Mouse (Mus musculus) neural tube, embryonic 13.5 days (tissue): ENCODE measurements around the gene Prkaa2. TPM values are rescaled to one million over a fixed set of nuclear protein-coding genes. Genes with fewer than 3 reads are reported as not detected.
A peak's percentile ranks its signal among the peaks of the same experiment; 100 is the strongest.

Experiments
- ATAC-seq: fragments of 200-750 bp; cut with Nextera tagmentation; 2 replicates; pipeline ENCODE4 v1.8.0; 2017; ENCODE audit warnings: low read depth, mild to moderate bottlenecking, moderate TSS enrichment, moderate library complexity
- H3K27ac ChIP-seq: fragments of 300-500 bp; sonication (generic); replicated peaks from 2 replicates; pipeline ENCODE4 v1.5.1; 2015; ENCODE audit warnings: moderate library complexity, mild to moderate bottlenecking, inconsistent platforms
- H3K27me3 ChIP-seq: fragments of 300-500 bp; sonication (generic); 2 replicates; pipeline ENCODE4 v1.6.1; 2015; ENCODE audit warnings: mild to moderate bottlenecking, inconsistent platforms
- H3K36me3 ChIP-seq: fragments of 300-500 bp; sonication (generic); 2 replicates; pipeline ENCODE4 v1.6.1; 2015; ENCODE audit warnings: mild to moderate bottlenecking, inconsistent platforms
- H3K4me1 ChIP-seq: fragments of 300-500 bp; sonication (generic); replicated peaks from 2 replicates; pipeline ENCODE4 v1.6.1; 2015; ENCODE audit warnings: inconsistent platforms
- H3K4me2 ChIP-seq: fragments of 300-500 bp; sonication (generic); 2 replicates; pipeline ENCODE4 v1.6.1; 2015; ENCODE audit warnings: inconsistent platforms, mild to moderate bottlenecking, moderate library complexity
- H3K4me3 ChIP-seq: fragments of 300-500 bp; sonication (generic); 2 replicates; pipeline ENCODE4 v1.5.1; 2015; ENCODE audit warnings: mild to moderate bottlenecking, inconsistent platforms
- H3K9ac ChIP-seq: fragments of 300-500 bp; sonication (generic); 2 replicates; pipeline ENCODE4 v1.6.1; 2015; ENCODE audit warnings: moderate library complexity, mild to moderate bottlenecking, inconsistent platforms
- H3K9me3 ChIP-seq: fragments of 300-500 bp; sonication (generic); 2 replicates; pipeline ENCODE4 v1.6.1; 2016; ENCODE audit warnings: inconsistent platforms
- WGBS: fragments of 180-500 bp; shearing (Covaris S2); methylation state at CpG from one replicate; pipeline ENCODE4 v1.1.7; 2015; 5-methylcytosine and 5-hydroxymethylcytosine counted together
- polyA plus RNA-seq: library from polyadenylated mRNA; unstranded; fragments of >200 nt; fragmentation: Nextera tagmentation; extraction: Ambion mirVana; gene quantifications from 2 replicates; pipeline ENCODE4 v1.2.1, GENCODE M21; 2015

The Prkaa2 gene
- polyA plus RNA-seq, 1 experiment from 2014 or later, result 9.4 TPM

DNA sequence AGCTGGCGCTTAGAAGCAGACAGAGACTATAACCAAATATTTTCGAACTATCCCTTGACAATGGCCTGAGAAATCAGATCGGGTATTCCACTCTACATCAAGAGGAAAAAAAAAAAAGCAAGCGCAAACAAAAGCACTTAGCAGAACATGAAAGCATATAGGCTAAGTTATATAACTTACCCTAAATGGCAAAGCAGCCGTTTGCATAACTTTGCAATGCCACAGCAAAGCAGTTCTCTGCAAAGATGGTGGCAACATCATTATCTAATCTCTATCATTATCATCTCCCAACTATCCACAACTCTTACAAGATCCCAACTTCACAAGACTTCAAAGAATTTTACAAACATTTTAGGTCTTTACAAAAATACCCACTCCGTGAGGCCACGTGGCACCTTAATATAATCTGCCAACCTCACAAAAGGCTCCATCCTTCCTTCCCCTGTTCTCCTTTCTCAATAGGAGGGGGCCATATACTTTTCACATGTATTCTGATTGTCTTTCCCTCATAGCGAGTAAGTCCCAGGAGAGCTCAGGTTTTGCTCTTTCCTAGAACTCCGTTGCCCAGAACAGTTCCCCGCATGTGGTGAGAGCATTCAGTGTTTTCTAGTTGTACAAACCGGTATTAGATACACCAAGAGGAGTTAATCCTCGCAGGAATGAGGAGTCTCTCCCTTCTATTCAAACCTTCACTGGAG, 1.6 kb downstream of the Prkaa2 start:
- H3K9ac ChIP-seq, result no peak overlapping the region
- peaks cover 30% of the 10 kb centered on the region for H3K4me1 ChIP-seq
- no peaks in the 10 kb centered on the region for H3K27me3 ChIP-seq
- H3K27ac ChIP-seq, result no peak overlapping the region
- peak overlapping the region; percentile 78; the same call in 1 of the 2 replicates for H3K4me3 ChIP-seq
- no peak for ATAC-seq
- no peaks in the 10 kb centered on the region for H3K36me3 ChIP-seq
- peak overlapping the region; percentile 83 for H3K4me2 ChIP-seq
- 62% methylated on average over 12 of the region's 12 CpGs for WGBS
- H3K9me3 ChIP-seq, result no peaks in the 10 kb centered on the region

DNA sequence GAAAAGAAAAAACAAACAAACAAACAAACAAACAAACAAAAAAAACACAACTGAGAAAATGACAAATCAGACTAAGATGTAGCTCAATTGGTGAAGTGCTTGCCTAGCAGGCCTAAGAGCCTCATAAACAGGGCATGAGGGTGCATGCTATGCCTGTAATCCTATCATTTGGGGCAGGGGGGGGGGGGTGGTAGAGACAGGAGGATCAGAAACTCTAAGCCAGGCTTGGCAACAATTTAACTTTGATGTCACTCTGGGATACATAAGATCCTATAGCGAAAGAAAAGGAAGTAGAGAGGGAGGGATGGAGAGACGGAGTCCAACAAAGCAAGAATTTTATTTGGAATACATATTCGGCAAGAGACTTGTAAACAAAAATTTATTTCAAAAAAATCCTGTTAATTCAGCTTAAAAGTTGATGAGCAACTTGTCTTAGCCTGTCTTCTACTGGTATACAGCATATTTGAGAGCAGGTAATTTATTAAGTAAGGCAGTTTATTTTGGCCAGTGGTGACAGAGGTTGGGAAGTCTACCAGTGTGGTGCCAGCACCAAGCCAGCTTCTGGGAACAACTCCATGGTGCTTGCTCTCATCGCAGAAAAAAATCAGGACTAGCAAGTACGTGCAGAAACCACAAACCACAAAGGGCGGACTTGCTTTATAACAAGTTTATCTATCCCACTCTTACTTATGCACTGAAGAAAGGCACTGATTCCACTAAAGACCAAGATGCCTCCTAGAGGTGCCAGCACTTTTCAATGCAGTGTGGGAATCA, 5.4 kb downstream of the Prkaa2 start:
- Histone ChIP-seq H3K27ac (no peak overlapping the region), H3K4me3 (no peak overlapping the region), H3K9me3 (no peaks in the 10 kb centered on the region), H3K4me1 (peaks cover 28% of the 10 kb centered on the region), H3K27me3 (no peaks in the 10 kb centered on the region), H3K4me2 (no peak overlapping the region), H3K9ac (no peak overlapping the region), H3K36me3 (no peaks in the 10 kb centered on the region)
- no peak for ATAC-seq
- 91% methylated on average over 6 of the region's 6 CpGs for WGBS

DNA sequence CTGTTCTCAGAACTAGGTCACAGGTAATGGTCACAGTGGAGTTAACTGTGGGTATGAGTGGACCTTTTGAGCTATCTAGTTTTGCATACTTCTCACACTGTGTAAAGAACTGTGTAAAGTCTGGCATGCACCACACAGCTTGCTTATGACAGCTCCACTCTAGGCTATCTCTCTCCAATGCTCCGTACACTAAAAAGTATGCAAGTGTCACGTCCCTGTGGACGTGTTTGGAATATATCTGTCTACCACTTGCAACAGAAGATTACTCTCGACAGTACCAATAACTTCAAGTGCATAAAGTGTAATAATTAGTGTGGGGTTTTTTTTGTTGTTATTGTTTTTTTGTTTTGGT, 8.4 kb downstream of the Prkaa2 start:
- Histone ChIP-seq H3K9ac (no peak overlapping the region), H3K27ac (no peak overlapping the region), H3K36me3 (no peaks in the 10 kb centered on the region), H3K4me2 (no peak overlapping the region), H3K4me3 (no peak overlapping the region), H3K4me1 (peaks cover 9% of the 10 kb centered on the region; the same call in 1 of the 2 replicates), H3K9me3 (no peaks in the 10 kb centered on the region), H3K27me3 (no peaks in the 10 kb centered on the region)
- no peak for ATAC-seq
- WGBS, result 89% methylated on average over 4 of the region's 4 CpGs

DNA sequence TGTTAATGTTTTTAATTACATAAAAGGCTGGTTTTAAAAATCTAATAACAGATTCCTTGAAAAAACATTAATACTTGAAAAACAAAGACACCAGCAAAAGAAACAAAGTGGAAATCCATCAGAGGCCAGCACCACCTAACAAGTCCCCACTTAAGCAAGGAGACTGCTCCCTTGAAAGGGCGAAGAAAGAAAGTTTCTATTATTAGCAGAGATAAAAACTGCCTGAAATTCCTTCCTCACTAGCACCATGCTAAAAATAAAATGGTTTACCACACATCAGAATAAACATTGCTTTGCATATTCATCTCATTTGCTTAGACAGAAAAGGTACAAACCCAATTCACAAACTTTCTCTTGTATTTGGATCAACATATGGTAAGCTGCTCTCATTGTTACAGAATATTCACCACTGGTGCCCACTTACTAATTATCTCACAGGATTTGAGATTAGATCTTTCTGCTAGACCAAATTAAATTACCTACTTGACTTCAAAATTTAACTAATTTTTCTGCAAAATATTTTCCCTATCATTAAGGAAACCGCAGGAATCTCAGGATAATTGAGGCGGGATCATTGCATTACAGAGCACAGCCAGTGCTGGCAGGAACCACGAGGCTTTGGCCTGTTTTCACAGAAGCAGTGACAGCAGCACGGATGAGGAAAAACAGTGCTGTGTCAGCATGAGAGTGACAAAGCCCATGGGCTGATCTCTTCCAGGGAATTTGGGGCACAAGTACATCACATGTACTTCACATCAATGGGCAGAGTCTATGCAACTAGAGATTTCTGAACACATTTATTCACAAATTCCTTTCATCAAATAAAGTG, 9.0 kb downstream of the Prkaa2 start:
- H3K27ac ChIP-seq, result no peak overlapping the region
- no peak overlapping the region for H3K9ac ChIP-seq
- WGBS, result 61% methylated on average over 5 of the region's 5 CpGs
- no peak overlapping the region for H3K4me3 ChIP-seq
- H3K4me2 ChIP-seq, result no peak overlapping the region
- no peaks in the 10 kb centered on the region for H3K9me3 ChIP-seq
- peaks cover 9% of the 10 kb centered on the region; the same call in 1 of the 2 replicates for H3K4me1 ChIP-seq
- no peaks in the 10 kb centered on the region for H3K27me3 ChIP-seq
- no peak for ATAC-seq
- H3K36me3 ChIP-seq, result no peaks in the 10 kb centered on the region

DNA sequence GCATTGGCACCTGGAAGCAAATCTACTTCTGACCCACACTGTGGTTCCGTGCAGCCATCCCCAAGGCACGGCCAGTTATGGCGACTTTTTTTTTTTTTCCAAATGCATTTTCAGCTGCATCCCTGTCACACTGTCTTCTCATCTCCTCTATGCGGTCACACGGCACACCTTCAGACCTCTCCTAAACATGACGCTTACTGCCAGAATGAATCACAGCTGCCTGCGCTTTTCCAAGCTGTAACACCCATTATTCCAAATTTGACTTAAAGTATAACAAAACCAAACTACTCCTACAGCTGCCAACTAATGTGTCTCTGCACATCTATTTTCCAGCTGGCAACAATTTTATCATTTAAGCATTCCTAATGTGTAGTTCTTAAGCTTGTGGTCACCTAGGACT, 11.0 kb downstream of the Prkaa2 start:
- H3K36me3 ChIP-seq, result no peaks in the 10 kb centered on the region
- H3K4me3 ChIP-seq, result no peak overlapping the region
- no peak overlapping the region for H3K9ac ChIP-seq
- no peak overlapping the region for H3K27ac ChIP-seq
- whole genome bisulfite sequencing, result 90% methylated on average over 7 of the region's 7 CpGs
- H3K9me3 ChIP-seq, result no peaks in the 10 kb centered on the region
- H3K4me2 ChIP-seq, result no peak overlapping the region
- no peak for ATAC-seq
- H3K4me1 ChIP-seq, result peaks cover 5% of the 10 kb centered on the region
- H3K27me3 ChIP-seq, result no peaks in the 10 kb centered on the region

DNA sequence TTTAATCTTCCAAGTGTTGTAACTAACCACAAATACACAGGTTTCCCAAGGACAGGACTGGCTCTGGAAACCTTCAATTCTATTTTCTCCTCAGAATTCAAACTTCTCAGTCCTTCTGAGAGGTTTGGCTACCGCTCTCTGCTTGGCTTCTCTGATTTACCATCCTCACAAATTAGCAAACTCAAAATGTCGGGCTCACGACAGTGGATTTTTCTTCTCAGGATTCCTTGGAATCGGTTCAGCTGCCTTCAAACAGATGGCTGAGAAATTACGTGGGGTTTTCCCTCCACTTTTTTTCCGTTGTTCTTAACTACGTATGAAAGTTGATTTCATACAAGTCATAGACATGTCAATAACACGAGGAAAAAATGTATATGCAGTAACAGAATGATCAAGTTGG, 11.5 kb downstream of the Prkaa2 start:
- no peaks in the 10 kb centered on the region for H3K9me3 ChIP-seq
- ATAC-seq, result no peak
- H3K9ac ChIP-seq, result no peak overlapping the region
- peaks cover 5% of the 10 kb centered on the region for H3K4me1 ChIP-seq
- 89% methylated on average over 8 of the region's 8 CpGs for WGBS
- H3K4me3 ChIP-seq, result no peak overlapping the region
- H3K36me3 ChIP-seq, result no peaks in the 10 kb centered on the region
- no peak overlapping the region for H3K27ac ChIP-seq
- H3K27me3 ChIP-seq, result no peaks in the 10 kb centered on the region
- no peak overlapping the region for H3K4me2 ChIP-seq

DNA sequence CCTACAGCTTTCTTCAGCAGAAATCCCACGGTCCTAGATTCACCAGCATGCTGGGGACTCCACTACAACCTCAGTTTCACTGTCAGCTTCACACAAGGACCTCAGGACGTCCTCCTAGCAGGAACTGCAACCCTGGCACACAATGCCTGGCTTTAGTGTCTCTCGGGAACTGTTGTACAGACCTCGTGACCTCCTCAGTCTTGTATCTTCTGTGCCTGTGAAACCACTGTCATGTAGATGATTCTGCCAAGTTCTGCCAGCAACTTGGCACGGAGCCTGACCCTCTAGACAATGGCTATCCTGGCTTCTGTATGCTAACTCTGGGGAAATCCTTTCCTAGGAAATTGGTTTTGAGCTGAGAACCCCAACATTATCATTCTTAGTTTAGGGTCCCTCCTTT, 14.4 kb downstream of the Prkaa2 start:
- Histone ChIP-seq H3K27ac (no peak overlapping the region), H3K4me3 (no peak overlapping the region), H3K27me3 (no peaks in the 10 kb centered on the region), H3K9ac (no peak overlapping the region), H3K9me3 (no peaks in the 10 kb centered on the region), H3K36me3 (no peaks in the 10 kb centered on the region), H3K4me1 (no peaks in the 10 kb centered on the region; the same call in 1 of the 2 replicates), H3K4me2 (no peak overlapping the region)
- WGBS, result 69% methylated on average over 5 of the region's 5 CpGs
- ATAC-seq, result no peak

DNA sequence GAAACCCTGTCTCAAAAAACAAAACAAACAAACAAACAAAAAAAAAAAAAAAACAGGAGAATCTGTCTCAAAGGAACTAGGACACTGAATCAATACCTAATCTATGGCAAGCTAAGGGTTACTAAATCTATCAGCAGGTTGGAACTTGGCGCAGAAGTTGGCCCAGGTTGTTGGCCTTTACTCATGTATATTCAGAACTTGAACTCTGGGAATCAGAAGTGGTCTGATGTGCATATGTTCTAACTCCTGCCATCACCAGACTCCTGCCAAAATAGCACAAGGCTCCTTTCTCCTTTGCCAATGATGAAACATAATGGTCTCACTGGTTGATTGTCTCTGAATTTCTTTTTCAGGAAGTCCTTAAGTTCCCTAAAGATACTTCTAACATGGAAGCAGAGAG, 15.7 kb downstream of the Prkaa2 start:
- H3K4me3 ChIP-seq, result no peak overlapping the region
- H3K9me3 ChIP-seq, result no peaks in the 10 kb centered on the region
- WGBS, result 94% methylated on average over 1 of the region's 1 CpGs
- H3K36me3 ChIP-seq, result no peaks in the 10 kb centered on the region
- no peaks in the 10 kb centered on the region for H3K27me3 ChIP-seq
- H3K27ac ChIP-seq, result no peak overlapping the region
- no peak for ATAC-seq
- no peaks in the 10 kb centered on the region; the same call in 1 of the 2 replicates for H3K4me1 ChIP-seq
- no peak overlapping the region for H3K4me2 ChIP-seq
- H3K9ac ChIP-seq, result no peak overlapping the region

DNA sequence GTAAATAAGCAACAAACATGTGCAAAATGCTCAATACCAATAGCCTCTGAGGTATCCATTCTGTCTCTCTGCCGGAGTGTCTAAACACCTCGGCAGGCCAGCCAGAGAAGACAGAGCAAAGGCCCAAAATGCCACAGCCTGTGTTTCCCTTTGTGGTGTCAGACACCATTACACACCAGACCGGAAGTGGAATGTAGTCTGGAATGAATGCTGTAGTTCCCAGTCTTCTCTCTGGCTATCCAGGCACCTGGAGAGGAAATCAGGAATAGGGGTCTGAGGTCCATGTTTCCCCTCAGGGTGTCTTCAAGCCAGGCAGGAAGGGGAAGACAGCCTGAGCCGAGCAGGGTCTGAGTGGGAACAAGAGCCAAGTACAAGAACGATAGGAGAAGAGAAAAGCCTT, 19.3 kb downstream of the Prkaa2 start:
- no peaks in the 10 kb centered on the region for H3K9me3 ChIP-seq
- 86% methylated on average over 5 of the region's 5 CpGs for WGBS
- ATAC-seq, result no peak

DNA sequence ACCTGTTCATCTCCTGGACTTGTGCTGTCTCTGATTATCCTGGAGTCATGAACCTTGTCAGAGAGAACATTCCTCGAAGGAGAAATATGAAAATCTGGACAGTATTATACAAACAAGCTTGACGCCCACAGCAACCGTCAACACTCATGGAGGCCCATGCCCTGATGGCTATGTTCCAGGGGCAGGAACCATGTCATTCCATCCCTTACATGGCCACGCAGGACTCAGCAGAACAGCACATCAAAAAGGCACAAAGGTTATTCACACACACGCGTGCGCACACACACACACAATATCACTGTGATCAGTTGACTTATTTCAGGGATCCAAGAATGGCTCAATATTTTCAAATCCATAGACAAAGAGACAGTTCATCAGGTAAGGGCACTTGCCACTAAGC, 20.3 kb downstream of the Prkaa2 start:
- H3K4me2 ChIP-seq, result no peak overlapping the region
- no peak overlapping the region for H3K4me3 ChIP-seq
- no peak for ATAC-seq
- H3K4me1 ChIP-seq, result no peaks in the 10 kb centered on the region
- no peaks in the 10 kb centered on the region for H3K27me3 ChIP-seq
- H3K27ac ChIP-seq, result no peak overlapping the region
- H3K9me3 ChIP-seq, result no peaks in the 10 kb centered on the region
- no peak overlapping the region for H3K9ac ChIP-seq
- 97% methylated on average over 7 of the region's 7 CpGs for WGBS
- no peaks in the 10 kb centered on the region for H3K36me3 ChIP-seq

More for the DNA sequence above, 19.3 kb downstream of the Prkaa2 start:
- H3K4me1 ChIP-seq, result no peaks in the 10 kb centered on the region; the same call in 1 of the 2 replicates
- no peak overlapping the region for H3K4me3 ChIP-seq
- no peaks in the 10 kb centered on the region for H3K27me3 ChIP-seq
- H3K4me2 ChIP-seq, result no peak overlapping the region
- no peak overlapping the region for H3K9ac ChIP-seq
- no peaks in the 10 kb centered on the region for H3K36me3 ChIP-seq
- H3K27ac ChIP-seq, result no peak overlapping the region

DNA sequence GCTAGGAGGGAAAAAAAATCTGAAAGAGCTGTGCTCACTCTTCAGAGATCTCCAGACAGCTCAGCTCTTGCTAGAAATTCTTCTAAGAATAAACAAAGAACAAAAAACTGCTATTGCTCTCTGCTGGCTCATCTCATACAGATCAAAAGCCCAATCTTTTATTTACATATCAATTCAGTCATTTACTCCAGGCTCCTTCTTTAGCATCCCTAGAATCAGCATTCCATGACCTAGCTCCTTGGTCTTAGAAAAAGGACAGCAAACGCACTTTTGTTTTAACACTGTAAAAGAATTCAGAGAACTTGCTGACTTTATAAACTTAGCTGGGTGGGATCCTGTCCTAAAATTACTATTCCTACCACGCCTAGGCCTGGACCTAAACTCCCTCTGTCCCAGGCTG, 21.0 kb downstream of the Prkaa2 start:
- H3K4me1 ChIP-seq, result no peaks in the 10 kb centered on the region
- H3K27ac ChIP-seq, result no peak overlapping the region
- WGBS, result 80% methylated on average over 2 of the region's 2 CpGs
- no peak overlapping the region for H3K9ac ChIP-seq
- no peaks in the 10 kb centered on the region for H3K27me3 ChIP-seq
- H3K4me2 ChIP-seq, result no peak overlapping the region
- no peaks in the 10 kb centered on the region for H3K9me3 ChIP-seq
- no peaks in the 10 kb centered on the region for H3K36me3 ChIP-seq
- no peak for ATAC-seq
- no peak overlapping the region for H3K4me3 ChIP-seq

DNA sequence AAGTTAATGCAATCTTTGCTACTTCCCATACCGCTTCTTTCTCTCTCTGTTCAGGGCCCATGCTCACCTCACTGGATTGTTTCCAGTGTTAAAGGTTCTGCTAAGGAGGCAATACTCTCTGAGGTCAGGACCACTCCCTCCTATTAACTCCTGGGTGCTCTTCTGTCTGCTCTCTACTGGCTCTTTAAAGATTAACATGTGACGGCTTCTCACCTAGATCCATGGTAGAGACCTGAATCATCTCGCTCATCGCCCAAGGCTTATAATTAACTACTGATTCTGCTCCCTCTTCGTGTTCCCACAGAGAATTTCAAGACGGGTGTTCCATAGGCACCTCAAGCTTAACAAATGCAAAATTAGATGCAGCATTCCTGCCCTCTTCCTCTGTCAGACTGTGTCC, 33.5 kb downstream of the Prkaa2 start:
- WGBS, result 93% methylated on average over 6 of the region's 6 CpGs
- no peaks in the 10 kb centered on the region for H3K9me3 ChIP-seq
- no peak overlapping the region for H3K4me2 ChIP-seq
- ATAC-seq, result no peak
- H3K4me3 ChIP-seq, result no peak overlapping the region
- H3K27me3 ChIP-seq, result no peaks in the 10 kb centered on the region
- no peak overlapping the region for H3K9ac ChIP-seq
- no peak overlapping the region for H3K27ac ChIP-seq
- no peaks in the 10 kb centered on the region for H3K36me3 ChIP-seq
- no peaks in the 10 kb centered on the region for H3K4me1 ChIP-seq
